Mouse (Mus musculus) kidney, adult 2 months (tissue): ENCODE measurements around the gene Sf3a2. TPM values are rescaled to one million over a fixed set of nuclear protein-coding genes. Genes with fewer than 3 reads are reported as not detected.

Experiments
- DNase-seq: peaks from one replicate; pipeline ENCODE4 v3.0.0; 2021
- H3K27ac ChIP-seq: fragments of 200-500 bp; 2 replicates; pipeline ENCODE4 v1.5.1; 2012; ENCODE audit warnings: low read depth, low read length, control low read depth, inconsistent platforms; ENCODE audit not compliant: insufficient read depth
- H3K27me3 ChIP-seq: fragments of 200-500 bp; replicated peaks from 2 replicates; pipeline ENCODE4 v1.6.1; 2012; ENCODE audit warnings: mild to moderate bottlenecking, moderate library complexity, low read length, inconsistent platforms; ENCODE audit not compliant: control insufficient read depth, insufficient read depth
- H3K36me3 ChIP-seq: fragments of 200-500 bp; 2 replicates; pipeline ENCODE4 v1.6.1; 2012; ENCODE audit warnings: mild to moderate bottlenecking, moderate library complexity, low read length, inconsistent platforms; ENCODE audit not compliant: control insufficient read depth, insufficient read depth
- H3K4me1 ChIP-seq: fragments of 200-500 bp; 2 replicates; pipeline ENCODE4 v1.6.1; 2011; ENCODE audit warnings: low read length; ENCODE audit not compliant: control insufficient read depth, insufficient read depth
- H3K4me3 ChIP-seq: fragments of 200-500 bp; 2 replicates; pipeline ENCODE4 v1.5.1; 2011; ENCODE audit warnings: mild to moderate bottlenecking, low read depth, low read length, control low read depth; ENCODE audit not compliant: insufficient read depth
- CTCF ChIP-seq: fragments of 200-500 bp; conservative IDR thresholded peaks from 2 replicates; pipeline ENCODE4 v1.5.1; 2011; ENCODE audit warnings: low read depth, mild to moderate bottlenecking, control low read depth, low read length, moderate library complexity, mixed read lengths; ENCODE audit not compliant: insufficient read depth, insufficient read length
- POLR2A ChIP-seq: fragments of 200-500 bp; IDR thresholded peaks from one replicate; pipeline ENCODE4 v1.6.1; 2011; ENCODE audit warnings: low read depth, low read length, control low read depth
- WGBS: fragments of 180-500 bp; shearing (Covaris S2); methylation state at CpG from one replicate; pipeline ENCODE4 v1.1.7; 2018; 5-methylcytosine and 5-hydroxymethylcytosine counted together
- polyA plus RNA-seq: library from polyadenylated mRNA; depleted of rRNA; stranded (reverse); fragments of >200 nt; gene quantifications from 2 replicates; pipeline ENCODE4 v1.2.3, GENCODE M21; 2012

Sf3a2 gene
- polyA plus RNA-seq, 1 experiment: 23.1 TPM

DNA sequence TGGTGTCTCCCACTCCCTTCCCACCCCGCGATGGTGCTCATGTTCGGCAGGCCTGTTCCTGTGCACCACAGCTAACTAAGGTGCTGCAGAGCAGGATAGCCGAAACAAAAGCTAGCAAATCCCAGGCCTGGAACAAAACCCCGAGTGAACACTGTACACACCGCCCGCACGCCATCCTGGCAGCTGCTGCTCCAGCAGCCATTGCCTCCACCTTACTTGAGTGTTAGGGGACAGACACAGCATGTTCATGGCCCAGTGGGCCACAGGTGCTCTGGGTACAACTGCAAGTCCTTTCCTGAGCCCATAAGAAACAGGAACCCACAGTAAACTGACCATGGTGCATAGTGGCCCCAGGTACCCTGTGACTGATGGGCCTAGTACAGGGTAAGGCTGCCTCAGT, 3.2 kb upstream of the Sf3a2 start:
- no peak overlapping the region for H3K4me3 ChIP-seq
- no peaks in the 10 kb centered on the region for H3K36me3 ChIP-seq
- H3K27me3 ChIP-seq: no peaks in the 10 kb centered on the region
- peaks cover 10% of the 10 kb centered on the region; the same call in 1 of the 2 replicates for H3K4me1 ChIP-seq
- no peak for TF ChIP-seq POLR2A
- TF ChIP-seq CTCF: no peak
- H3K27ac ChIP-seq: no peak overlapping the region
- DNase-seq: no peak
- WGBS: 90% methylated on average over 8 of the region's 8 CpGs

DNA sequence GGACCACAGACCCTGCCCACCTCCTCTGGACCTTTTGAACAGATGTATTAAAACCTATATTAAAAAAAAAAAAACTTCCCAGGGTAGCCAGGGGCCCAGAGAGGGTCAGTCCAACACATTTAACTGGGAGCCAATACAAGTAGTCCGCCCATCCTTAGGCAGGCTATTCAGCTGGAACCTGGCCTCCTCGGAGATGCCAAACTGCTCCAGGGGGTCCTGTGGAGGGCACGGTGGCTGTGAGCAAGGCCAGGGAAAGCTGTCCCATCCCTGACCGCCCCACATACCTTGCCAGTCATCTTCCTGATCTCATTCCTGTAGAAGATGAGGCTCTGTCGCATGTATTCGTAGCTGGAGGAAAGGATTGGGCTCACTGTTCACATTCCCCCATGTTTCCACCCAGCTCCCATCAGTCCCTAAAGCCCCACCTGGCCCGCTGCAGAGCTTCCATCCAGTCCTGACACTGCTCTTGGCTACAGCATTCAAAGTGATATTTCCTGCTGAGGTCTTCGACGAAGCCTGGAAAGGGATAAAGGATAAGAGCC, 1.6 kb upstream of the Sf3a2 start:
- TF ChIP-seq CTCF (no peak), POLR2A (no peak)
- H3K4me1 ChIP-seq: peaks cover 10% of the 10 kb centered on the region; the same call in 1 of the 2 replicates
- no peak for DNase-seq
- H3K27ac ChIP-seq: no peak overlapping the region
- H3K4me3 ChIP-seq: no peak overlapping the region
- no peaks in the 10 kb centered on the region for H3K27me3 ChIP-seq
- 68% methylated on average over 9 of the region's 9 CpGs for WGBS
- no peaks in the 10 kb centered on the region for H3K36me3 ChIP-seq

DNA sequence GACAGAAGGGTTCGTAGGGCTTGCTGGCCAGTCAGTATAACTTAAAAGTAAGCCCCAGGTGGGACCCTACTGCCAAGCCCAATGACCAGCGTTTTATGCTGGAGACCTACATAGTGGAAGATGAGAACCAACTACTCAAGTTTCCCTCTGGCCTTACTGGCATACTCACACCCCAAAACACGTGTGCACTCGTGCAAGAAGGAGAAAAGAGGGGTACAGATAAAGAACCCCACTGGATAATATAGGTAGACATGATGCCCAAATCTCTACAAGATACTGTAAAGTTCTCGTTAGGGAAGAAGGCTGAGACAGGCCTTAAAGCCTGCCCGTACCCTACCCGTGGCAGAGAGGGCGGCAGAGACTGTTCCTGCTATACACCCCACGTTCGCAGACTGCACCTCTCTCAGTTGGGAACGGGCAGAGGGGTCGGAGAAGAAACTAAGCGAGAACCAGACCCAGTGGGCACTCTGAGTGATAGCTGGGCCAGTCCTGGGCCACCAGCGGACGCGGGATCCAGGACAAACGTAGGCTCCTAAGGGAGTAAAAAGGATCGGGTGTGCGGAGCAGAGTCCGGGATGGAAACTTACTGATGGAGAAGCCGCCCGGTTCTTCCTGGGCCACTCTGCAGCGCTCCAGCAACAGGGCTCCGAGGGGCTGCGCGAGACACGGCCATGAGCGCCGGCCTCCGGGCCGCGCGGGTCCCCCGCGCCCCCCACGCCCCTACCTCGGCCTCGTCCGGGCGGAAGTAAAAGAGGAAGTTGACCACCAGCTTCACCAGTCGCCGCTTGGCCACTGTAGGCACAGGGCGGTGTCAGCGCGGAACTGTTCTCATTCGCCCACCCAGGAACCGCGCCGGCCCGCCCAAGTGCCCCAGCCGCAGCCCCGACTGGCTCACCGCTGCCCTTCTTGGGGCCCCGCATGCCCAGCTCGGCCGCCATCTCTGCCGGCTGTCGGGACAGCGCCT, 530 bp upstream of the Sf3a2 start:
- H3K36me3 ChIP-seq: no peaks in the 10 kb centered on the region
- peak overlapping the region; percentile 69 for H3K4me3 ChIP-seq
- H3K27me3 ChIP-seq: no peaks in the 10 kb centered on the region
- TF ChIP-seq POLR2A: no peak
- no peak for TF ChIP-seq CTCF
- 1% methylated on average over 59 of the region's 59 CpGs for WGBS
- no peak for DNase-seq
- H3K27ac ChIP-seq: peak overlapping the region; percentile 97
- peaks cover 10% of the 10 kb centered on the region; the same call in 1 of the 2 replicates for H3K4me1 ChIP-seq

DNA sequence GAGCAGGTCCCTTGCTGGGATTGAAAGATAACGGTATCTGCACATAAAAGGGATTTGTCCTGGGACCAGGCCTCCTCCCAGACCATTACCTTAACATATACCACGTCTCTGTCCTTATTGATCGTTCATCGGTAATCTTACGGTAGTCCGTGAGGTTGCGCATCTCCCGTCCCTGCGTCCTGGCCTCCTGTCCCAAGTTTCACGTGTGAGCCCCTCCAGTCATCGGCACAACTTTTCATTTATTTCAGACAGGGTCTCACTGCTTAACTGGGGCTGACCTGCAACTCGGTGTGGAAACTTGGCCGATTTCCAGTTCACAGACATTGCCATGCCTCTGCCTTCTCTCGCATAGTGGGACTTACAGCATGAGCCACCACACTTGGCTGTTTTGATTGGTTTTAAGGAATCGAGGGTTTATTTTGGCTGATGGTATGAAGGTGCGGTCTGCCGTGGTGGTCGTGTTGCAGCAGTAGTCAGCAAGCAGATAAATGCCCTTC, 1.1 kb downstream of the Sf3a2 start:
- Histone ChIP-seq H3K4me3 (peak overlapping the region; percentile 69), H3K36me3 (no peaks in the 10 kb centered on the region), H3K27me3 (no peaks in the 10 kb centered on the region), H3K4me1 (peaks cover 10% of the 10 kb centered on the region; the same call in 1 of the 2 replicates), H3K27ac (peak overlapping the region; percentile 82)
- under 1% methylated on average over 18 of the region's 18 CpGs for WGBS
- DNase-seq: no peak
- TF ChIP-seq POLR2A: no peak
- TF ChIP-seq CTCF: no peak

DNA sequence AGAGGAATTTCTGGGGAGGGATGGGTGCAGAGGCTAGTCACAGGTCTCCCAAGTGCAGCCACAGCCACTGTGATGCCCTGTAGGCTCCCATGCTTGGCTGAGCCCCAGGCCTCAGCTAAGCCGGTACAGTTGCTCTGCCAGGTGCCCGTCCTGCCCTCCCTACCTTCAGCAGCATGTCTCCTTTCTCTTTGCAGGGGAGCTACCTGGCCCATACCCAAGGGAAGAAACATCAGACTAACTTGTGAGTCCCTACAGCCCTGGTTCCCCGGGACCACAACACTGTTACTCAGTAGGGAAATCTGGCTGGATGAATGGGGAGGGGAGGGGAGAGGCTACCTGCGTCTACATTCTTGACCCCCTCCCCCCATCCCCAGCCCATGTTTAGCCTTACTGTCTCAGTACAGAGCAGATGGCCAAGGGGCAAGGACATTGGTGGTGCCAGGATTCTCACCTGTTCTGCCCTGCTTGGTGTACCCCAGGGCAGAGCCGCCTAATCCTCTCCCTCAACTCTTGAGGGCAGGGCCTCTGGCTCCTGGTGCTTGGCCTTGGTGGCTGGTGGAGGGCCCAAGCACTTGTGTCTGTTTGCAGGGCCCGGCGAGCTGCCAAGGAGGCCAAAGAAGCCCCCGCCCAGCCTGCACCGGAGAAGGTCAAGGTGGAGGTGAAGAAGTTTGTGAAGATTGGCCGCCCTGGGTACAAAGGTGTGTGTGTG, 4.4 kb downstream of the Sf3a2 start:
- 76% methylated on average over 10 of the region's 10 CpGs for WGBS
- H3K27me3 ChIP-seq: no peaks in the 10 kb centered on the region
- no peak for DNase-seq
- H3K4me1 ChIP-seq: peaks cover 7% of the 10 kb centered on the region; the same call in 1 of the 2 replicates
- TF ChIP-seq POLR2A (no peak), CTCF (no peak)
- no peaks in the 10 kb centered on the region for H3K36me3 ChIP-seq
- H3K4me3 ChIP-seq: no peak overlapping the region
- no peak overlapping the region for H3K27ac ChIP-seq

DNA sequence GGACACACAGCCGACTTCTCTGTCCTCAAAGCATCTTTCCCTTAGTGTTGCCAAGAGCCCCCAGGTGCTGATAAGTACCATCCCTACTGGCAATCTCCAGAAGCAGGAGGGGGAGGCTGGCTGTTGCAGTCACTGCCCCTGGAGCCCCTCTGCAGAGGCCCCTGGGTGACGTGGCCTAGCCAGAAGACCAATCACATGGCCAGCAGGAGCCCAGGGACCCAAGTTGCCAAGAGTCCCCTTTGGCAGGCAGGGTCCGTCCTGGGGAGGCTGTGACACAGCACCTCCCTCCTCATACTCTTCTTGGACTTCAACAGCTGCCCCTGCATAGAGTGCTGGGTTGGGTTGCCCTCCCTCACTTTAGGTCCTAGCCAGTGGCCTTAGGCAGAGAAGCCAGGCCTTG, 5.0 kb downstream of the Sf3a2 start:
- H3K27me3 ChIP-seq: no peaks in the 10 kb centered on the region
- H3K4me1 ChIP-seq: peaks cover 11% of the 10 kb centered on the region; the same call in 1 of the 2 replicates
- no peaks in the 10 kb centered on the region for H3K36me3 ChIP-seq
- TF ChIP-seq POLR2A: no peak
- TF ChIP-seq CTCF: no peak
- no peak for DNase-seq
- no peak overlapping the region for H3K27ac ChIP-seq
- 85% methylated on average over 3 of the region's 3 CpGs for WGBS
- no peak overlapping the region for H3K4me3 ChIP-seq
